Mouse (Mus musculus) olfactory bulb, adult 2 months (tissue): Measurements from ENCODE around the gene Serpinf2.

Source experiments
- CTCF ChIP-seq: fragments of 200-500 bp; IDR thresholded peaks from 2 replicates; pipeline ENCODE4 v1.5.1; 2012; ENCODE audit warnings: low read depth, mild to moderate bottlenecking, low read length, moderate library complexity; ENCODE audit not compliant: insufficient read depth
- POLR2A ChIP-seq: fragments of 200-500 bp; IDR thresholded peaks from 2 replicates; pipeline ENCODE4 v1.6.1; 2012; ENCODE audit warnings: mild to moderate bottlenecking, low read depth, low read length, moderate library complexity; ENCODE audit not compliant: insufficient read depth

DNA sequence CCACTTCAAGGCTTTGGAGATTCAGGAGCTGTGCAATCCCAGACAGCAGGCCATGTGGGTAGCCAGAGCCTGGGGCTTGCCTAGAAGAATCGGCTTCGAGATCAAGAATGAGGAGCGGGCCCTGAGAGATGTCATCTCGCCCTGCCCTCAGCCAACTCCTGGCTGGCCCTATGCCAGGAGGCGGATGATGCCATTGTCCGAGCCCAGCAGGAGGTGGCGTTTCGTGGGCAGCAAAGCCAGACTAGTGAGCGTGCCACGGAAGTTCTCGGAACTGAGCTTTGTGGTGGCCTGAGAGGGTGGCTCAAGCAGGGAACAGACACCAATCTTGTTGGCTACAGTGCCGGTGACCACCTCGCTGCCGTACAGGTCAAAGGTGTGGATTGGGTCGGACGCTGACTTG, 2.2 kb upstream of the Serpinf2 start:
- TF ChIP-seq CTCF = no peak
- TF ChIP-seq POLR2A = no peak
